Comparison of ENCODE assay signal across 11 mouse cellular contexts in genomic region chr7:118402576-118403022, GRCm38 (mm10). TPM values are rescaled to one million over a fixed set of nuclear protein-coding genes. Genes with fewer than 3 reads are reported as not detected.
DNase-seq lines count a peak whose midpoint lies in the region; ATAC-seq and TF ChIP-seq lines count a peak whose summit lies in the region.
"Had no signal": no experiment of that assay in that cellular context is flagged by ENCODE, and none has a peak within 500 bp of the region (broad histone marks: within the 10 kb centered on the region; RNA-seq: fewer than 3 reads in every experiment).

No protein-coding gene starts in this region.

- no peak overlapping the region for H3K4me3 ChIP-seq in kidney, embryonic 15.5 days (replicated peaks)
- H3K4me3 ChIP-seq in kidney, embryonic 16.5 days (ENCODE audit: low read length), result no peak overlapping the region
- H3K4me3 ChIP-seq in cerebellum, adult 2 months (replicated peaks; ENCODE audit: insufficient read depth, low read depth, low read length), result no peak overlapping the region
- H3K4me3 ChIP-seq in forebrain, embryonic 16.5 days (replicated peaks; ENCODE audit: low read length), result no peak overlapping the region
- no peak overlapping the region for H3K4me3 ChIP-seq in midbrain, embryonic 15.5 days
- H3K4me3 ChIP-seq: erythroblast, embryonic 14.5 days had no signal

- no peaks in the 10 kb centered on the region for H3K36me3 ChIP-seq in kidney, embryonic 15.5 days
- no peaks in the 10 kb centered on the region for H3K36me3 ChIP-seq in kidney, embryonic 16.5 days (ENCODE audit: insufficient read depth, low read length)
- no peaks in the 10 kb centered on the region for H3K36me3 ChIP-seq in forebrain, embryonic 16.5 days (ENCODE audit: control insufficient read depth, insufficient read depth)
- no peaks in the 10 kb centered on the region for H3K36me3 ChIP-seq in midbrain, embryonic 15.5 days (replicated peaks)

- no peak overlapping the region for H3K4me2 ChIP-seq in kidney, embryonic 15.5 days
- no peak overlapping the region for H3K4me2 ChIP-seq in kidney, embryonic 16.5 days (replicated peaks; ENCODE audit: low read depth, low read length)
- no peak overlapping the region for H3K4me2 ChIP-seq in forebrain, embryonic 16.5 days (ENCODE audit: low read length)
- no peak overlapping the region for H3K4me2 ChIP-seq in midbrain, embryonic 15.5 days

- H3K9ac ChIP-seq in kidney, embryonic 15.5 days, result no peak overlapping the region
- no peak overlapping the region for H3K9ac ChIP-seq in kidney, embryonic 16.5 days (replicated peaks; ENCODE audit: low read length)
- no peak overlapping the region for H3K9ac ChIP-seq in forebrain, embryonic 16.5 days (replicated peaks; ENCODE audit: low read depth, low read length)
- no peak overlapping the region for H3K9ac ChIP-seq in midbrain, embryonic 15.5 days

- H3K27me3 ChIP-seq in kidney, embryonic 15.5 days, result no peaks in the 10 kb centered on the region
- H3K27me3 ChIP-seq in kidney, embryonic 16.5 days (ENCODE audit: insufficient read depth, low read length), result no peaks in the 10 kb centered on the region
- no peaks in the 10 kb centered on the region for H3K27me3 ChIP-seq in cerebellum, adult 2 months (ENCODE audit: control insufficient read depth, insufficient read depth, low read length)
- H3K27me3 ChIP-seq in forebrain, embryonic 16.5 days (replicated peaks; ENCODE audit: control insufficient read depth, insufficient read depth, low read length), result no peaks in the 10 kb centered on the region
- H3K27me3 ChIP-seq in midbrain, embryonic 15.5 days (replicated peaks), result no peaks in the 10 kb centered on the region
- H3K27me3 ChIP-seq: CH12.LX had no signal

- no peaks in the 10 kb centered on the region for H3K9me3 ChIP-seq in kidney, embryonic 15.5 days (replicated peaks)
- H3K9me3 ChIP-seq in kidney, embryonic 16.5 days (ENCODE audit: low read length), result no peaks in the 10 kb centered on the region
- no peaks in the 10 kb centered on the region for H3K9me3 ChIP-seq in forebrain, embryonic 16.5 days (ENCODE audit: control insufficient read depth, low read length)
- H3K9me3 ChIP-seq in midbrain, embryonic 15.5 days, result no peaks in the 10 kb centered on the region

- no peak overlapping the region for H3K27ac ChIP-seq in kidney, embryonic 15.5 days
- no peak overlapping the region for H3K27ac ChIP-seq in kidney, embryonic 16.5 days (ENCODE audit: low read length)
- no peak overlapping the region for H3K27ac ChIP-seq in cerebellum, adult 2 months (ENCODE audit: insufficient read depth, low read length)
- peak overlapping the region; percentile 50; the same call in 1 of the 2 replicates for H3K27ac ChIP-seq in forebrain, embryonic 16.5 days (ENCODE audit: low read length)
- peak overlapping the region; percentile 28; the same call in 1 of the 2 replicates for H3K27ac ChIP-seq in midbrain, embryonic 15.5 days

- WGBS in kidney, embryonic 15.5 days, result 67% methylated on average over 3 of the region's 3 CpGs
- WGBS in kidney, embryonic 16.5 days, result 73% methylated on average over 3 of the region's 3 CpGs
- WGBS in cerebellum, adult 2 months, result 31% methylated on average over 3 of the region's 3 CpGs
- WGBS in forebrain, embryonic 16.5 days, result 32% methylated on average over 3 of the region's 3 CpGs
- 59% methylated on average over 3 of the region's 3 CpGs for WGBS in midbrain, embryonic 15.5 days

- peak; percentile 12 to 17 for DNase-seq in cerebellum, adult 2 months
- no peak for DNase-seq in ovary, postnatal 36 days (ENCODE audit: low spot score)
- DNase-seq in kidney, postnatal 4 days, result no peak
- DNase-seq in kidney, postnatal 10 days, result no peak

- no peak for TF ChIP-seq CTCF in cerebellum, adult 2 months (IDR thresholded peaks at IDR 0.05; ENCODE audit: borderline replicate concordance, insufficient read depth, low read depth, low read length)

- H3K4me1 ChIP-seq in kidney, embryonic 15.5 days, result no peaks in the 10 kb centered on the region
- H3K4me1 ChIP-seq in kidney, embryonic 16.5 days (ENCODE audit: insufficient read depth, low read length), result no peaks in the 10 kb centered on the region
- H3K4me1 ChIP-seq in cerebellum, adult 2 months (ENCODE audit: control insufficient read depth, insufficient read depth, low read length), result peaks cover 12% of the 10 kb centered on the region
- peaks cover 13% of the 10 kb centered on the region for H3K4me1 ChIP-seq in forebrain, embryonic 16.5 days (replicated peaks; ENCODE audit: control insufficient read depth, insufficient read depth, low read length)
- peaks cover 12% of the 10 kb centered on the region for H3K4me1 ChIP-seq in midbrain, embryonic 15.5 days

- ATAC-seq in kidney, embryonic 15.5 days (replicated peaks; ENCODE audit: low FRiP score), result 0 out of 2 replicates have a peak, but pooled peaks have one; percentile 25
- no peak for ATAC-seq in kidney, embryonic 16.5 days (ENCODE audit: low FRiP score, low TSS enrichment)
- ATAC-seq in forebrain, embryonic 16.5 days, result peak; percentile 78
- peak; percentile 52; the same call in 1 of the 2 replicates for ATAC-seq in midbrain, embryonic 15.5 days (replicated peaks)
- ATAC-seq: lung, postnatal 0 days had no signal

- TF ChIP-seq POLR2A in cerebellum, adult 2 months (IDR thresholded peaks at IDR 0.05; ENCODE audit: borderline replicate concordance, insufficient read depth, low read length), result no peak

RNA-seq across cellular contexts. Expression of gene Syt17, which starts 45.4 kb away (rescaled TPM):
- 10.3 and 11.6 TPM in 2 replicates for polyA plus RNA-seq in kidney, embryonic 15.5 days (2015; fragmentation: Nextera tagmentation; extraction: Ambion mirVana)
- polyA plus RNA-seq in kidney, embryonic 16.5 days (2015; fragmentation: Nextera tagmentation; extraction: Ambion mirVana), result 12.6 and 13.3 TPM in 2 replicates
- 9.7 and 10.3 TPM in 2 replicates for polyA plus RNA-seq in cerebellum, adult 2 months (2012; rRNA removed)
- 6.0 and 7.1 TPM in 2 replicates for polyA plus RNA-seq in forebrain, embryonic 16.5 days (2015; fragmentation: Nextera tagmentation; extraction: Ambion mirVana)
- 19.7 and 20.2 TPM in 2 replicates for polyA plus RNA-seq in midbrain, embryonic 15.5 days (2015; fragmentation: Nextera tagmentation; extraction: Ambion mirVana)

Comparison
In these comparisons a context has a peak if more than half of its experiments do, and no peak if none do; other contexts are left out.
1. H3K27ac ChIP-seq: peak in forebrain, embryonic 16.5 days (single experiment) and midbrain, embryonic 15.5 days (single experiment); none in kidney, embryonic 15.5 days (single experiment), kidney, embryonic 16.5 days (single experiment) and cerebellum, adult 2 months (single experiment).
2. DNase-seq: peak in cerebellum, adult 2 months (2 of 2); none in ovary, postnatal 36 days (single experiment), kidney, postnatal 4 days (0 of 2) and kidney, postnatal 10 days (single experiment).